In genomic region chr8:85119052-85119981, GRCm38 (mm10) we compare ENCODE assay signal across 9 mouse cellular contexts. TPM values are rescaled to one million over a fixed set of nuclear protein-coding genes. Genes with fewer than 3 reads are reported as not detected.
DNase-seq lines count a peak whose midpoint lies in the region; ATAC-seq and TF ChIP-seq lines count a peak whose summit lies in the region.
"Had no signal": no experiment of that assay in that cellular context is flagged by ENCODE, and none has a peak within 500 bp of the region (broad histone marks: within the 10 kb centered on the region; RNA-seq: fewer than 3 reads in every experiment).

No protein-coding gene starts in this region.

- ATAC-seq in frontal cortex, adult (ENCODE audit: low TSS enrichment) = peak; percentile 97
- ATAC-seq in hematopoietic stem cell, adult 5-6 weeks (replicated peaks in 1 of 2; ENCODE audit: insufficient read depth in 1 of 2, low FRiP score in 2 of 2, low TSS enrichment in 1 of 2, low read depth in 1 of 2, poor library complexity in 2 of 2, severe bottlenecking in 2 of 2) = peak; percentile 7 to 25; a peak in 2 of 4 replicates

- peak; percentile 79 for DNase-seq in NIH3T3 (ENCODE audit: low read depth)
- peak; percentile 82 for DNase-seq in cerebellum, adult 8-10 months
- DNase-seq in layer of hippocampus, adult 8-10 months (ENCODE audit: low spot score in 2 of 2) = peak; percentile 61 to 80
- peak; percentile 87 for DNase-seq in lung, adult 2 months
- peak; percentile 57 for DNase-seq in ovary, postnatal 10 days (ENCODE audit: low spot score)
- DNase-seq in urinary bladder, adult 2 months (ENCODE audit: low spot score) = peak; percentile 69

- peak; percentile 50; the same call in 1 of the 2 replicates for TF ChIP-seq POLR2A in lung, adult 2 months (IDR thresholded peaks at IDR 0.05; ENCODE audit: borderline replicate concordance, extremely low read depth, low read depth, low read length)

- H3K4me3 ChIP-seq in lung, adult 2 months (replicated peaks; ENCODE audit: extremely low read depth, low read depth, low read length) = peak overlapping the region; percentile 94

- no peaks in the 10 kb centered on the region for H3K4me1 ChIP-seq in lung, adult 2 months (ENCODE audit: control insufficient read depth, insufficient read depth, low read length)

- no peak for TF ChIP-seq CTCF in lung, adult 2 months (IDR thresholded peaks at IDR 0.05; ENCODE audit: insufficient read depth, low read length)

- WGBS in lung, adult 2 months = 6% methylated on average over 37 of the region's 37 CpGs

RNA-seq across cellular contexts. Expression of gene Zfp791, which starts 3.6 kb away (rescaled TPM):
- total RNA-seq in hematopoietic stem cell, adult 5-6 weeks (2017) = not detected in 2 replicates
- total RNA-seq in layer of hippocampus, adult 8-10 months (2022) = 1 to 10 TPM; 6.1 to 8.9 (median 8.5) TPM
- polyA plus RNA-seq in lung, adult 2 months (2012; rRNA removed) = 0.37 and 0.66 TPM in 2 replicates
- 3.9 and 4.3 TPM in 2 replicates for polyA plus RNA-seq in urinary bladder, adult 2 months (2012; rRNA removed)
- total RNA-seq: neutrophil, adult 5-6 weeks had no signal

RNA-seq across cellular contexts. Expression of gene Cks1brt, which starts 32.4 kb away (rescaled TPM):
- total RNA-seq in hematopoietic stem cell, adult 5-6 weeks (2017) = not detected in 2 replicates
- total RNA-seq in layer of hippocampus, adult 8-10 months (2022) = not detected
- not detected in 2 replicates for polyA plus RNA-seq in lung, adult 2 months (2012; rRNA removed)
- polyA plus RNA-seq in urinary bladder, adult 2 months (2012; rRNA removed) = not detected in 2 replicates
- total RNA-seq: neutrophil, adult 5-6 weeks had no signal

RNA-seq across cellular contexts. Expression of gene Man2b1, which starts 36.2 kb away (rescaled TPM):
- 46.2 and 55.0 TPM in 2 replicates for total RNA-seq in hematopoietic stem cell, adult 5-6 weeks (2017)
- total RNA-seq in layer of hippocampus, adult 8-10 months (2022) = 10 to 100 TPM; 33.4 to 98.9 (median 68.8) TPM
- 74.1 and 87.1 TPM in 2 replicates for polyA plus RNA-seq in lung, adult 2 months (2012; rRNA removed)
- 72.9 and 74.8 TPM in 2 replicates for polyA plus RNA-seq in urinary bladder, adult 2 months (2012; rRNA removed)

RNA-seq across cellular contexts. Expression of gene Wdr83, which starts 38.2 kb away (rescaled TPM):
- 17.3 and 17.6 TPM in 2 replicates for total RNA-seq in hematopoietic stem cell, adult 5-6 weeks (2017)
- 10 to 100 TPM; 20.1 to 32.5 (median 26.4) TPM for total RNA-seq in layer of hippocampus, adult 8-10 months (2022)
- polyA plus RNA-seq in lung, adult 2 months (2012; rRNA removed) = 21.2 and 33.1 TPM in 2 replicates
- 35.8 and 45.7 TPM in 2 replicates for polyA plus RNA-seq in urinary bladder, adult 2 months (2012; rRNA removed)

RNA-seq across cellular contexts. Expression of gene Wdr83os, which starts 38.8 kb away (rescaled TPM):
- 37.1 and 51.9 TPM in 2 replicates for total RNA-seq in hematopoietic stem cell, adult 5-6 weeks (2017)
- 10 to 100 TPM; 58.3 to 64.3 (median 61.7) TPM for total RNA-seq in layer of hippocampus, adult 8-10 months (2022)
- 97.1 and 120 TPM in 2 replicates for polyA plus RNA-seq in lung, adult 2 months (2012; rRNA removed)
- 95.6 and 103 TPM in 2 replicates for polyA plus RNA-seq in urinary bladder, adult 2 months (2012; rRNA removed)

Comparison
In these comparisons a context has a peak if more than half of its experiments do, and no peak if none do; other contexts are left out.
1. Peak in every context shown above with its lines: DNase-seq, ATAC-seq and H3K4me3 ChIP-seq.